Mouse (Mus musculus): ENCODE measurements around the gene Camk1d.

DNA sequence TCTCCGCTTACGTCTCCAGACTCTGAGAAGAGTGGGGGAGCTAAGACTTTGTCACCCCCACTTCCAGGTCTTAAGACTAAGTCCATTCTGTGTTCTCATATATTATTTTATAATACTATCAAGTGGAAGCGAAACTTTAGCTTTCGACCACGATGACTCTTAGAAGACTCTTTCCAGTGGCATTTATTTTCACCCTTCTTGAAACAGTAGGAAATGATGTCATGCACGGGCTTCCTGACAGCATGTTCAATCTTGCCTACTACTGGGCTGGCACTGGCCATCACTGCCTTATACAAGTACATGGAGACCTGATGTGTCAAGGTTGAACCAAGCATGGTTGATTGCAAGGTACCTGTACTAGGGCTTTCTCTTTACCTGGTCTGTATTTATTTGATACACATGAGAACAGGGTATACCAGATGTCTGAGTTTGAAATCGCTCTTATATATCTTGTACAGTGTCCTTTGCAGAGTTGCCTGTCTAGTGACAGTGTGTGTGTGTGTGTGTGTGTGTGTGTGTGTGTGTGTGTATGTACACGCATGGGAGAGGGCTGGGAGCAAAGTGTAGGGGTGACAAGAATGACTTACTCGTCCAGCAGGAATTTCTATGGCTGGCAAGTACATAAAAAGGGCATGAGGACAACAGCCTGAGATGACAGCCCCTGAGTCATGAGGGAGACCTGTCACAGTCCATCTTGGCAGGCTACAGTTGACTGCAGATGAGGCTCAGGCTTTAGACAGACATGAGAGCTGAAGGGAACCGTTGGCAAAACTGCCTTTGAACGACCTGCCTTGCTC, 417.4 kb downstream of the Camk1d start:
- TF ChIP-seq GATA1 (IDR thresholded peaks at IDR 0.05; ENCODE audit: borderline replicate concordance, low read length) (no peak), FLI1 (IDR thresholded peaks at IDR 0.05; ENCODE audit: low read length) (no peak)
